Comparison of ENCODE assay signal across 8 mouse cellular contexts in the genomic region with DNA sequence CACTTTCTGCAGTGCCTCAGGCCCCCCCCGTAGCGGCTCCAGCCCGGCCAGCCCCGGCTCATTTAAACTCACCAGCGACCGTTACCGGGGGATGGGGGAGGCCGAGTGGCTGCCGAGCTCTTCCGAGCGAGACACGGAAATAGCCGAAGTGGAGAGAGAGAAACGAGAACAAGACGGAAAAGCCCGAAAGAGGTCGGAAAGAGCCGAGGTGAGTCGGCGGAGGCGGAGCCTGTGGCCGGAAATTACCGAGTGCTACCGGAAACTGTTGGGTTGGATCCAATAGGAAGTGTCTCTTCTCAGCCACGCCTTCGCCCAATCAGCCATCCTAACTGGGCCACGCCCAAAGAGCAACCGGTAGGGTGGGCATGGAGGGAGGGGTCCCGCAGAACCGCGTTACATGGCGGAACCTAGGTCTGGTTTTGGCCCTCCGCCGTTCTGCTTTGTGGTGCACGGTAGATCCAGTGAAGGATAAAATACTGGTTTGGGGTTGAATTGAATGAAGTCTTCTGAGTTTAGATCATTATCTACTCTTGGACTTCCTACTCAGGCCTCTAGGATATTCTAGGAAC. TPM values are rescaled to one million over a fixed set of nuclear protein-coding genes. Genes with fewer than 3 reads are reported as not detected.
A peak's percentile ranks its signal among the peaks of the same experiment; 100 is the strongest.
DNase-seq lines count a peak whose midpoint lies in the region; ATAC-seq and TF ChIP-seq lines count a peak whose summit lies in the region.

Gene Cdc27 (minus strand): TSS at position 215 of the 569 bp plus-strand sequence.
Gene Myl4 (plus strand): TSS at position 258 of the 569 bp plus-strand sequence.

- no peak for TF ChIP-seq CTCF in cortical plate, adult 2 months (IDR thresholded peaks at IDR 0.05; ENCODE audit: extremely low read depth, insufficient read depth, low read length)

- no peaks in the 10 kb centered on the region for H3K9me3 ChIP-seq in megakaryocyte, embryonic 14.5 days

- DNase-seq in gastrocnemius, adult 8-10 months (ENCODE audit: low spot score in 2 of 2), result peak; percentile 99 to 100
- DNase-seq in hindlimb bud, embryonic 11.5 days (ENCODE audit: extremely low spot score, low read depth, low spot score), result peak; percentile 100
- peak; percentile 97 to 100 for DNase-seq in left cerebral cortex, adult 8-10 months (ENCODE audit: low spot score in 2 of 2)
- DNase-seq in right cerebral cortex, postnatal 10 days (ENCODE audit: low spot score in 2 of 2), result peak; percentile 98 to 99
- DNase-seq in urinary bladder, postnatal 25 days (ENCODE audit: low spot score), result peak; percentile 99

- H3K36me3 ChIP-seq in megakaryocyte, embryonic 14.5 days (replicated peaks; ENCODE audit: low read length), result peaks cover 20% of the 10 kb centered on the region

- ATAC-seq in activated CD4-positive, CD25-positive, alpha-beta regulatory T cell, adult 4 months, result peak; percentile 88

- H3K27ac ChIP-seq in cortical plate, adult 2 months (ENCODE audit: insufficient read depth, low read length), result peak within 1 kb of the TSS; percentile 93

- no peaks in the 10 kb centered on the region for H3K27me3 ChIP-seq in megakaryocyte, embryonic 14.5 days (replicated peaks)

- H3K4me3 ChIP-seq in cortical plate, adult 2 months (ENCODE audit: insufficient read depth, low read length), result peak within 1 kb of the TSS; percentile 76
- H3K4me3 ChIP-seq in megakaryocyte, embryonic 14.5 days (replicated peaks), result peak within 1 kb of the TSS; percentile 98

- peak; percentile 61; the same call in 1 of the 2 replicates for TF ChIP-seq POLR2A in cortical plate, adult 2 months (IDR thresholded peaks at IDR 0.05; ENCODE audit: extremely low read depth, insufficient read depth, low read length)

- H3K4me1 ChIP-seq in cortical plate, adult 2 months (ENCODE audit: control insufficient read depth, insufficient read depth, low read length), result peaks cover 2% of the 10 kb centered on the region; the same call in 1 of the 2 replicates
- H3K4me1 ChIP-seq in megakaryocyte, embryonic 14.5 days, result peaks cover 48% of the 10 kb centered on the region

RNA-seq across cellular contexts. Expression of gene Cdc27, which starts in this region (rescaled TPM):
- 10 to 100 TPM; 18.3 to 21.7 TPM for polyA plus RNA-seq in activated CD4-positive, CD25-positive, alpha-beta regulatory T cell, adult 4 months (2017; shearing (Covaris generic))
- polyA plus RNA-seq in cortical plate, adult 2 months (2012; rRNA removed), result 22.2 and 23.8 TPM in 2 replicates
- total RNA-seq in gastrocnemius, adult 8-10 months (2022), result 10 to 100 TPM; 27.6 to 31.0 (median 29.0) TPM
- 10 to 100 TPM; 56.2 to 73.1 (median 62.2) TPM for total RNA-seq in left cerebral cortex, adult 8-10 months (2022)
- 2.5 TPM in 1 of 2 replicates, not detected in the other for polyA plus RNA-seq in megakaryocyte, embryonic 14.5 days (2012; ENCODE audit: insufficient read depth, low replicate concordance)

RNA-seq across cellular contexts. Expression of gene Myl4, which starts in this region (rescaled TPM):
- polyA plus RNA-seq in activated CD4-positive, CD25-positive, alpha-beta regulatory T cell, adult 4 months (2017; shearing (Covaris generic)), result 10 to 100 TPM in 1 of 2 experiments, 1 to 10 TPM in 1; 8.4 to 12.0 TPM
- 70.4 and 74.0 TPM in 2 replicates for polyA plus RNA-seq in cortical plate, adult 2 months (2012; rRNA removed)
- 1 to 10 TPM; 7.5 to 9.2 (median 8.3) TPM for total RNA-seq in gastrocnemius, adult 8-10 months (2022)
- total RNA-seq in left cerebral cortex, adult 8-10 months (2022), result 10 to 100 TPM; 16.9 to 21.9 (median 18.7) TPM
- polyA plus RNA-seq in megakaryocyte, embryonic 14.5 days (2012; ENCODE audit: insufficient read depth, low replicate concordance), result 0.86 TPM in 1 of 2 replicates, not detected in the other

Comparison
In these comparisons a context has a peak if more than half of its experiments do, and no peak if none do; other contexts are left out.
1. Peak in every context shown above with its lines: DNase-seq, ATAC-seq, H3K4me3 ChIP-seq and H3K27ac ChIP-seq.